Mouse (Mus musculus): Measurements from ENCODE around the gene Thoc2. TPM values are rescaled to one million over a fixed set of nuclear protein-coding genes. Genes with fewer than 3 reads are reported as not detected.

Gene Thoc2
- 102 to 109 TPM (median 104 TPM) in 4 replicates for total RNA-seq (2023)

DNA sequence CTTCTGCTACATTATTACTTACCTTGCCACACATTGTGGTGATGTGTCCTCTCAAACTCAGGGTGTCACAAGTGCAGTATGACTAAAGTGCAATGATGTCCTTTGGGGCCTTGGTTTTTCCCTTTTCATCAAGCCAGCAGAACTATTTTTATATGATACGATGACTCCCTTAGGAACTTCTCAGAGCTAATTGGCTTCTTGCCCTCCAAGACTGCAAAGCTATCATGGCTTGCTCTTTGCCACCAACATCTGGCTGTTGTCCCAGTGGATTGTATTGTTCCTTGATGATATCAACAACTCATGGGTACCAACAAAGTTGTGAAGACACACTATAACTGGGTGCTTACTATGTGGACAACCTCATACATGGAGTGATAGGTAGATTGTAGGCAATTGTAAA is at the start of gene Thoc2:
Gene Thoc2, minus strand, starts transcription at position 101 of the 400 bp plus-strand sequence.

Other genes with a start within 250 kb of the Thoc2 start
- 48.5 to 57.6 TPM (median 55.0 TPM) in 4 replicates for gene Xiap, start 139.0 kb upstream of the Thoc2 start, total RNA-seq (2023)
- gene Stag2, start 228.6 kb upstream of the Thoc2 start, total RNA-seq (2023), result 127 to 140 TPM (median 129 TPM) in 4 replicates